12 mouse cellular contexts compared by ENCODE assay signal in the genomic region with DNA sequence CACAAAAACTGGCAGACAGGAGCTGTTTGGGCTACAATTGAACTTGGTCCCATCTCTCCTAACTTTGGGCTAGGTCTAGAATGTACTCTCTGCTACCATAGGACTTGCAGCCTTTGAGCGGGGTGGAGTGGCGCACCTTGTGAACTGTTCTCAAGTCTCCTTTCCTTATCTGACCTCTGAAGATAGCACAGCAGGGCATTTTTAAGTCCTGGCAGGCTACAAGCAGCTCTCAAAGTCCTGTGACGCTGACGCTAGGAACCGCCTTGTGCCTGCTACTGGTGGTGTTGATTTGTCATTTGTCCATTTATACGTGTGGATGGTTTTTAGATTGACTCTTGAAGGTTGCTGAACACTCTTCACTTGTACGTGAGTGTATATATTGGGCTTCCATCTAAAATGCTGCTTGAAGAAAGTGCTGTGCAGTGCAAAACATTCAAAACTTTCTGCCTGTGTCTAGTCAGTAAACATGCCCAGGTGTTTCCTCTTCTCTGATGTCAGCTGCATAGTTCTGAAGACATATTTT. TPM values are rescaled to one million over a fixed set of nuclear protein-coding genes. Genes with fewer than 3 reads are reported as not detected.
DNase-seq lines count a peak whose midpoint lies in the region; ATAC-seq and TF ChIP-seq lines count a peak whose summit lies in the region.
"Had no signal": no experiment of that assay in that cellular context is flagged by ENCODE, and none has a peak within 500 bp of the region (broad histone marks: within the 10 kb centered on the region; RNA-seq: fewer than 3 reads in every experiment).

No protein-coding gene starts in this region.

- H3K27ac ChIP-seq in heart, embryonic 15.5 days = peak overlapping the region; percentile 60
- peak overlapping the region; percentile 59 for H3K27ac ChIP-seq in ES-Bruce4 (ENCODE audit: insufficient read depth, low read length)
- peak overlapping the region; percentile 39 for H3K27ac ChIP-seq in kidney, embryonic 16.5 days (ENCODE audit: low read length)
- H3K27ac ChIP-seq in forebrain, postnatal 0 days (ENCODE audit: low read depth, low read length) = no peak overlapping the region
- H3K27ac ChIP-seq: hindbrain, postnatal 0 days; midbrain, embryonic 10.5 days had no signal

- TF ChIP-seq POLR2A in ES-Bruce4 (IDR thresholded peaks at IDR 0.05; ENCODE audit: insufficient read depth, low read length) = no peak

- DNase-seq in heart, adult 8-10 months (ENCODE audit: low spot score) = no peak
- peak; percentile 47 for DNase-seq in splenic B cell, adult 2 months (ENCODE audit: low read depth, low spot score)
- DNase-seq in adrenal gland, adult 8-10 months = no peak
- no peak for DNase-seq in forebrain, postnatal 0 days
- DNase-seq in right cerebral cortex, adult 2 months (ENCODE audit: low spot score in 2 of 2) = no peak
- DNase-seq: adrenal gland, postnatal 14 days had no signal

- no peak for TF ChIP-seq CTCF in ES-Bruce4 (IDR thresholded peaks at IDR 0.05; ENCODE audit: low read depth, low read length)
- TF ChIP-seq CTCF in forebrain, postnatal 0 days (IDR thresholded peaks at IDR 0.05; ENCODE audit: low read depth) = no peak

- TF ChIP-seq EP300 in ES-Bruce4 (IDR thresholded peaks at IDR 0.05; ENCODE audit: insufficient read depth, low read depth, low read length) = no peak

- no peak overlapping the region for H3K4me3 ChIP-seq in heart, embryonic 15.5 days
- H3K4me3 ChIP-seq in ES-Bruce4 (ENCODE audit: low read depth, low read length) = peak overlapping the region; percentile 3; the same call in 1 of the 2 replicates
- no peak overlapping the region for H3K4me3 ChIP-seq in kidney, embryonic 16.5 days (ENCODE audit: low read length)
- H3K4me3 ChIP-seq in forebrain, postnatal 0 days (ENCODE audit: low read depth, low read length) = no peak overlapping the region
- H3K4me3 ChIP-seq: midbrain, embryonic 10.5 days had no signal

- H3K9ac ChIP-seq in heart, embryonic 15.5 days = no peak overlapping the region
- H3K9ac ChIP-seq in ES-Bruce4 (ENCODE audit: low read depth, poor library complexity, severe bottlenecking) = no peak overlapping the region
- H3K9ac ChIP-seq in kidney, embryonic 16.5 days (replicated peaks; ENCODE audit: low read length) = no peak overlapping the region
- no peak overlapping the region for H3K9ac ChIP-seq in forebrain, postnatal 0 days

- ATAC-seq in heart, embryonic 15.5 days (replicated peaks; ENCODE audit: insufficient number of reproducible peaks, insufficient read depth, low FRiP score, low read depth) = 0 out of 2 replicates have a peak, but pooled peaks have one; percentile 13
- ATAC-seq in kidney, embryonic 16.5 days (ENCODE audit: low FRiP score, low TSS enrichment) = no peak
- ATAC-seq in forebrain, postnatal 0 days = no peak
- ATAC-seq: forebrain, embryonic 16.5 days; hindbrain, postnatal 0 days had no signal

- no peaks in the 10 kb centered on the region for H3K9me3 ChIP-seq in heart, embryonic 15.5 days (replicated peaks)
- H3K9me3 ChIP-seq in ES-Bruce4 (replicated peaks; ENCODE audit: control insufficient read depth, insufficient read depth, low read length, poor library complexity, severe bottlenecking) = no peaks in the 10 kb centered on the region
- H3K9me3 ChIP-seq in kidney, embryonic 16.5 days (ENCODE audit: low read length) = no peaks in the 10 kb centered on the region
- no peaks in the 10 kb centered on the region for H3K9me3 ChIP-seq in forebrain, postnatal 0 days (ENCODE audit: low read length)
- H3K9me3 ChIP-seq: midbrain, embryonic 10.5 days had no signal

- no peak overlapping the region for H3K4me2 ChIP-seq in heart, embryonic 15.5 days
- no peak overlapping the region for H3K4me2 ChIP-seq in kidney, embryonic 16.5 days (replicated peaks; ENCODE audit: low read depth, low read length)
- H3K4me2 ChIP-seq in forebrain, postnatal 0 days (ENCODE audit: low read depth) = no peak overlapping the region

- 32% methylated on average over 7 of the region's 7 CpGs for WGBS in heart, embryonic 15.5 days
- WGBS in kidney, embryonic 16.5 days = 82% methylated on average over 7 of the region's 7 CpGs
- WGBS in forebrain, postnatal 0 days = 88% methylated on average over 7 of the region's 7 CpGs

- peaks cover 21% of the 10 kb centered on the region for H3K4me1 ChIP-seq in heart, embryonic 15.5 days (replicated peaks)
- no peaks in the 10 kb centered on the region for H3K4me1 ChIP-seq in ES-Bruce4 (ENCODE audit: control insufficient read depth, insufficient read depth, low read length)
- H3K4me1 ChIP-seq in kidney, embryonic 16.5 days (ENCODE audit: insufficient read depth, low read length) = no peaks in the 10 kb centered on the region
- no peaks in the 10 kb centered on the region for H3K4me1 ChIP-seq in forebrain, postnatal 0 days (ENCODE audit: insufficient read depth)
- H3K4me1 ChIP-seq: midbrain, embryonic 10.5 days had no signal

- H3K27me3 ChIP-seq in heart, embryonic 15.5 days = no peaks in the 10 kb centered on the region
- H3K27me3 ChIP-seq in ES-Bruce4 (ENCODE audit: control insufficient read depth, insufficient read depth, low read length, poor library complexity, severe bottlenecking) = no peaks in the 10 kb centered on the region
- no peaks in the 10 kb centered on the region for H3K27me3 ChIP-seq in kidney, embryonic 16.5 days (ENCODE audit: insufficient read depth, low read length)
- H3K27me3 ChIP-seq in splenic B cell, adult 2 months (ENCODE audit: control insufficient read depth, insufficient read depth, low read length, poor library complexity, severe bottlenecking) = no peaks in the 10 kb centered on the region
- no peaks in the 10 kb centered on the region for H3K27me3 ChIP-seq in forebrain, postnatal 0 days (ENCODE audit: insufficient read depth, low read length)

- H3K36me3 ChIP-seq in heart, embryonic 15.5 days = peaks cover 3% of the 10 kb centered on the region; the same call in 1 of the 2 replicates
- H3K36me3 ChIP-seq in ES-Bruce4 (ENCODE audit: control insufficient read depth, insufficient read depth, low read length, poor library complexity, severe bottlenecking) = peaks cover 51% of the 10 kb centered on the region
- peaks cover 33% of the 10 kb centered on the region for H3K36me3 ChIP-seq in kidney, embryonic 16.5 days (ENCODE audit: insufficient read depth, low read length)
- no peaks in the 10 kb centered on the region for H3K36me3 ChIP-seq in splenic B cell, adult 2 months (ENCODE audit: control insufficient read depth, insufficient read depth, low read length, poor library complexity, severe bottlenecking)
- H3K36me3 ChIP-seq in forebrain, postnatal 0 days (ENCODE audit: insufficient read depth) = no peaks in the 10 kb centered on the region

RNA-seq across cellular contexts. Expression of a gene that starts 13.9 kb away (rescaled TPM):
- 51.2 and 58.7 TPM in 2 replicates for polyA plus RNA-seq in heart, embryonic 15.5 days (2015; fragmentation: Nextera tagmentation; extraction: Ambion mirVana)
- 10 to 100 TPM; 36.0 to 46.3 (median 40.0) TPM for total RNA-seq in heart, adult 8-10 months (2022)
- 102 and 105 TPM in 2 replicates for polyA plus RNA-seq in ES-Bruce4 (2011; ENCODE audit: insufficient read depth, insufficient read length, low read depth, missing spikeins)
- 138 and 144 TPM in 2 replicates for polyA plus RNA-seq in kidney, embryonic 16.5 days (2015; fragmentation: Nextera tagmentation; extraction: Ambion mirVana)
- 100 to 1,000 TPM; 398 to 743 (median 524) TPM for total RNA-seq in adrenal gland, adult 8-10 months (2022)
- 105 and 127 TPM in 2 replicates for total RNA-seq in forebrain, postnatal 0 days (2014; rRNA removed)
- 71.4 and 88.6 TPM in 2 replicates for polyA plus RNA-seq in forebrain, postnatal 0 days (2015; fragmentation: Nextera tagmentation; extraction: Ambion mirVana)
